Mouse (Mus musculus): ENCODE measurements around the gene Hspa5.

- TF ChIP-seq CTCF (IDR thresholded peaks at IDR 0.05; ENCODE audit: low read depth, low read length) (no peak), EP300 (IDR thresholded peaks at IDR 0.05; ENCODE audit: insufficient read depth, low read depth, low read length) (no peak), POLR2A (IDR thresholded peaks at IDR 0.05; ENCODE audit: insufficient read depth, low read length) (no peak)
Observed at GRCm38 (mm10) chr2:34805364-34805950, 33.7 kb downstream of the Hspa5 start.
